Mouse (Mus musculus): ENCODE measurements at regions not wholly inside any gene's neighbourhood (a gene's known extent, or its start where the extent isn't known, plus 50 kb on each side); places are given as distances from the start of the nearest gene placed in this dataset.
A peak's percentile ranks its signal among the peaks of the same experiment; 100 is the strongest.

GRCm38 (mm10) chr13:97448123-97448522 is 207.2 kb downstream of the Enc1 start:
- H3K79me2 ChIP-seq (ENCODE audit: inconsistent target) = no peaks in the 10 kb centered on the region
- H3K4me3 ChIP-seq (ENCODE audit: inconsistent target) = no peak overlapping the region
- WGBS (ENCODE audit: missing documents) = 90% methylated on average over 1 of the region's 1 CpGs

GRCm38 (mm10) chr13:97443731-97444428 is 203.0 kb downstream of the Enc1 start:
- Histone ChIP-seq H3K27ac (no peak overlapping the region), H3K79me2 (ENCODE audit: inconsistent target) (no peaks in the 10 kb centered on the region), H3K4me3 (ENCODE audit: inconsistent target) (no peak overlapping the region), H3K36me3 (ENCODE audit: inconsistent target) (no peaks in the 10 kb centered on the region)
- WGBS (ENCODE audit: missing documents) = 74% methylated on average over 14 of the region's 14 CpGs

More at GRCm38 (mm10) chr13:97448123-97448522, 207.2 kb downstream of the Enc1 start:
- Histone ChIP-seq H3K36me3 (ENCODE audit: inconsistent target) (no peaks in the 10 kb centered on the region), H3K27ac (no peak overlapping the region)

- no peaks in the 10 kb centered on the region for H3K79me2 ChIP-seq (ENCODE audit: inconsistent target)
- no peak overlapping the region for H3K4me3 ChIP-seq (ENCODE audit: inconsistent target)
- peak overlapping the region; percentile 41 for H3K27ac ChIP-seq
- H3K36me3 ChIP-seq (ENCODE audit: inconsistent target) = no peaks in the 10 kb centered on the region
- WGBS (ENCODE audit: missing documents) = 56% methylated on average over 1 of the region's 1 CpGs
Measured at GRCm38 (mm10) chr13:97442806-97443205, 201.9 kb downstream of the Enc1 start.

- Histone ChIP-seq H3K79me2 (ENCODE audit: inconsistent target) (no peaks in the 10 kb centered on the region), H3K27ac (peak overlapping the region; percentile 41), H3K4me3 (ENCODE audit: inconsistent target) (no peak overlapping the region), H3K36me3 (ENCODE audit: inconsistent target) (no peaks in the 10 kb centered on the region)
- 8% methylated on average over 10 of the region's 10 CpGs for WGBS (ENCODE audit: missing documents)
Measured at GRCm38 (mm10) chr13:97442283-97442682, 201.4 kb downstream of the Enc1 start.

- Histone ChIP-seq H3K36me3 (ENCODE audit: inconsistent target) (no peaks in the 10 kb centered on the region), H3K27ac (peak overlapping the region; percentile 41), H3K79me2 (ENCODE audit: inconsistent target) (no peaks in the 10 kb centered on the region), H3K4me3 (ENCODE audit: inconsistent target) (no peak overlapping the region)
- 31% methylated on average over 2 of the region's 2 CpGs for WGBS (ENCODE audit: missing documents)
Measured at GRCm38 (mm10) chr13:97441803-97442202, 200.9 kb downstream of the Enc1 start.

- no peak overlapping the region for H3K27ac ChIP-seq
- no peaks in the 10 kb centered on the region for H3K36me3 ChIP-seq (ENCODE audit: inconsistent target)
- H3K79me2 ChIP-seq (ENCODE audit: inconsistent target) = no peaks in the 10 kb centered on the region
- H3K4me3 ChIP-seq (ENCODE audit: inconsistent target) = no peak overlapping the region
- 74% methylated on average over 16 of the region's 16 CpGs for WGBS (ENCODE audit: missing documents)
Measured at GRCm38 (mm10) chr13:97439216-97439979, 198.5 kb downstream of the Enc1 start.

GRCm38 (mm10) chr13:97438692-97439091 is 197.8 kb downstream of the Enc1 start:
- Histone ChIP-seq H3K36me3 (ENCODE audit: inconsistent target) (no peaks in the 10 kb centered on the region), H3K27ac (no peak overlapping the region), H3K4me3 (ENCODE audit: inconsistent target) (no peak overlapping the region), H3K79me2 (ENCODE audit: inconsistent target) (no peaks in the 10 kb centered on the region)
- 67% methylated on average over 12 of the region's 12 CpGs for WGBS (ENCODE audit: missing documents)

- no peak overlapping the region for H3K27ac ChIP-seq
- H3K36me3 ChIP-seq (ENCODE audit: inconsistent target) = no peaks in the 10 kb centered on the region
- H3K79me2 ChIP-seq (ENCODE audit: inconsistent target) = no peaks in the 10 kb centered on the region
- no peak overlapping the region for H3K4me3 ChIP-seq (ENCODE audit: inconsistent target)
- 100% methylated on average over 3 of the region's 3 CpGs for WGBS (ENCODE audit: missing documents)
Measured at GRCm38 (mm10) chr13:97438277-97438676, 197.4 kb downstream of the Enc1 start.

GRCm38 (mm10) chr13:97436719-97437350 is 195.9 kb downstream of the Enc1 start:
- H3K27ac ChIP-seq = no peak overlapping the region
- H3K4me3 ChIP-seq (ENCODE audit: inconsistent target) = no peak overlapping the region
- H3K79me2 ChIP-seq (ENCODE audit: inconsistent target) = no peaks in the 10 kb centered on the region
- WGBS (ENCODE audit: missing documents) = 78% methylated on average over 5 of the region's 5 CpGs
- H3K36me3 ChIP-seq (ENCODE audit: inconsistent target) = no peaks in the 10 kb centered on the region

GRCm38 (mm10) chr13:97435865-97436718 is 195.2 kb downstream of the Enc1 start:
- WGBS (ENCODE audit: missing documents) = 26% methylated on average over 24 of the region's 24 CpGs
- Histone ChIP-seq H3K4me3 (ENCODE audit: inconsistent target) (no peak overlapping the region), H3K36me3 (ENCODE audit: inconsistent target) (no peaks in the 10 kb centered on the region), H3K79me2 (ENCODE audit: inconsistent target) (no peaks in the 10 kb centered on the region), H3K27ac (no peak overlapping the region)

- no peak overlapping the region for H3K27ac ChIP-seq
- no peaks in the 10 kb centered on the region for H3K36me3 ChIP-seq (ENCODE audit: inconsistent target)
- H3K79me2 ChIP-seq (ENCODE audit: inconsistent target) = no peaks in the 10 kb centered on the region
- WGBS (ENCODE audit: missing documents) = 35% methylated on average over 20 of the region's 20 CpGs
- no peak overlapping the region for H3K4me3 ChIP-seq (ENCODE audit: inconsistent target)
Measured at GRCm38 (mm10) chr13:97434961-97435864, 194.3 kb downstream of the Enc1 start.

- Histone ChIP-seq H3K27ac (no peak overlapping the region), H3K79me2 (ENCODE audit: inconsistent target) (no peaks in the 10 kb centered on the region), H3K36me3 (ENCODE audit: inconsistent target) (no peaks in the 10 kb centered on the region), H3K4me3 (ENCODE audit: inconsistent target) (no peak overlapping the region)
- 89% methylated on average over 7 of the region's 7 CpGs for WGBS (ENCODE audit: missing documents)
Measured at GRCm38 (mm10) chr13:97434167-97434566, 193.3 kb downstream of the Enc1 start.

GRCm38 (mm10) chr13:97432627-97433026 is 191.7 kb downstream of the Enc1 start:
- H3K79me2 ChIP-seq (ENCODE audit: inconsistent target) = no peaks in the 10 kb centered on the region
- H3K27ac ChIP-seq = no peak overlapping the region
- H3K4me3 ChIP-seq (ENCODE audit: inconsistent target) = no peak overlapping the region
- WGBS (ENCODE audit: missing documents) = 78% methylated on average over 4 of the region's 4 CpGs
- no peaks in the 10 kb centered on the region for H3K36me3 ChIP-seq (ENCODE audit: inconsistent target)
